Mouse (Mus musculus): ENCODE data around the gene Mybpc1.
A peak's percentile ranks its signal among the peaks of the same experiment; 100 is the strongest.

The Mybpc1 gene

DNA sequence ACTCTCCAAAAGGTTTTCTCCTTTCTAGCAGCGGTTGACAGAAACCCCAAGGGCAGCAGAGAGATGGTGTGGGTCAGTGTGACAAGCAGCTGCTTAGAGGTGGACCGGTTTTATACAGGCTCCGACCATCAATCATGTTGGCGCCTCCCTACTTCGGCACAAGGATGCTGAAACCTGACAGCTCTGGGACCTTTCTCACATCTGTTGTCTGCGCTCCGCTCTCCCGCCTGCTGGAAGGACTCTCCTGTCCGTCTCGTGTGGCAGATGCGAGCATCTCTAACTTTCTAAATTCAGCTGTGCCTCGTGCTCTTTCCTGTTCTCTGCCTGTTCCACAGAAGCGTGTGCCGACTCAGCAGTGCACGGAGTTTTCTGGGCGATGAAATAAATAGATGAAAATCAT is at the start of gene Mybpc1:
Gene Mybpc1, minus strand, starts transcription at position 210 of the 400 bp plus-strand sequence.
- DNase-seq (ENCODE audit: extremely low read depth, low read depth, low spot score): no peak

DNA sequence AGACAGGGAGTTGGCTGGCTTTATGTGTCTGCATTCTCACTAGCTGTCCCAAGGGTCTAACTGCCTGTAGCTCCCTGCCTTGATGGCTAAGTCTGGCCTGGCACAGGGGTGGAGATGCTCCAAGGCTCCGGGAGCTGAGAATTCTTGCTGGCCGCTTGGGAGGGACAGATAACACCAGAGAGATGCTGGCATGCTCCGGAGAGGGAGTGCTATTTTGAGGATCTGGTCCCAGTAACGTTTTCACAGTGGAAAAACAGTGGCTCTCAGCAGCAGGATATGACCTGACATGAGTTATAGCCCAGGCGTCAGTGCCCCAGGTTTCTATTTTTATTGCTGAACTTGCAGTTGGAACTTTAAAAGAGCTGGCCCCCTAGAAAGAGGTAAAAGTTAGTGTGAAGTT is 40.5 kb upstream of the Mybpc1 start:
- DNase-seq (ENCODE audit: extremely low read depth, low read depth, low spot score): no peak

DNA sequence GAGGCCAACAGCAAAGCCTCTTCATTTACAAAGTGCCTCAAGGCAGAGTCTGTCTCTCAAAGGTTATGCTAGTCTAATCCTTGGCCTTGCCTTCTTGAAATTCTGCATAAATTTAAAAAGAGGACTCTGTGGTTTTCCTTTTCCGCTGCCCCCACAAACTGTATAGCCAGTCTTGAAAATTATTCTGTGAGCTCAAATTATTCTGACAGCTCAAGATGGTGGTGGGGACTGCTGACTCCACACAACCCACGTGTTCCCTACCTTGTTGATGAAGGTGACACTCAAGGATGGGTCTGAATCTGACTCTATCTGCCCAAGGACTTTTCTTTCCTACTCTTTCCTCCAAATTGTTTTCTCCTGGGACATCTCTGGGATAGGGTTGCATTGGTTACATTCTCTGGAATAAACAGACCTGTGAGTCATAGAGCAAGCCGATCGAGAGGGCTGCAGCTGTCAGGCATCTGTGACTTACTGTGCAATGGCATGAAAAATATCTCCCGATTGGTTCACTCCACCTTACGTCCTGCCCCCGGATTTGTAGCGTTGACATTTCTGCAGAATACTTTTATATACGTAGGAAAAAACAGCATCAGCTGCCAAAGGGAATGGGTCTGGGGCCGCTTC is 26.5 kb upstream of the Mybpc1 start:
- no peak for DNase-seq (ENCODE audit: extremely low read depth, low read depth, low spot score)

DNA sequence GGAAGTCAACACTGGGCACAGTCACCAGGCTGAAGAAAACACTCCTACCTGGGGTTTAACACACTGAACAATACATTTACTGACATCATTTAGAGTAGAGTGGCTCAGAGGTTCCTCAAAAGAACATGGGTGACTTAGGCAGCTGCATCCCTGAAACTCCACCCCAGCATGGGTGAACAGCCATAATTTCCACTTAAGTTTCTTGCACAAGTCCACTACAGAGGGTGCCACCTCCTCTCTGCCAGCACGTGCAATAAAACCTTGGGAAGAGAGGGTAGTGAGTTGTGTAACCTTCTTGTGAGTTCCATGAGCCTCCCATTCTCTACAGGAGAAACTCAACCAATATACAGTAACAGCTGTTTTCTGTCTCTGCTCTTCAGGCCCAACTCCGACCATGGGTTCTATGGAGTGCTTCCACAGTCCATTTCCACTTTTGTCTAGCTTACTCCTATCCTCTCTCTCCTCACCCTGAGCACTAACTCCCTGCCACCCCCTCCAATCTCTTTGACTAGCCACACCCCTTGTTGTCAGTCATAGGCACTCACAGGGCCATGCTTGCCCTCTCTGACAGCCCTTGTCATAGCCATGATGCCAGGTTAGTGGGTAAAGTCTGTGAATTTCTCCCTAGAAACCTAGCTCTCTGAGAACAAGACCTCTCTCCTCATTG is 25.8 kb upstream of the Mybpc1 start:
- no peak for DNase-seq (ENCODE audit: extremely low read depth, low read depth, low spot score)

DNA sequence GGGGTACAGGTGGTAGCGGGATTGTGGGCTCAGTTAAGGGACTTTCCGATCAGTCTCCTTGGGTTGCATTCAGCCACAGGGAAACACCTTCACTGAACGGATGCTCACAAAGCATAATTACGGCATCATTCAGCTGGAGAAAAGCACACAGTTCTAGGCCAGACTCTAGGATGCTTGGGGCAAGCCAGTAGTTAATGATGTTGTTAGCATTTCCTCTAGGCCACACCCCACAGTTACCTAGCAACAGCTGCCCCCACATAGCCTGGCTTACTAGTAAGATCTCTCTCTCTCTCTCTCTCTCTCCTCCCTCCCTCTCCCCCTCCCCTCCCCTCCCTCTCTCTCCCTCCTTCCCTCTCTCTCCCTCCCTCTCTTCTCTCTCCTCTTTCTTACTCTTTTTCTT is 22.1 kb upstream of the Mybpc1 start:
- no peak for DNase-seq (ENCODE audit: extremely low read depth, low read depth, low spot score)

DNA sequence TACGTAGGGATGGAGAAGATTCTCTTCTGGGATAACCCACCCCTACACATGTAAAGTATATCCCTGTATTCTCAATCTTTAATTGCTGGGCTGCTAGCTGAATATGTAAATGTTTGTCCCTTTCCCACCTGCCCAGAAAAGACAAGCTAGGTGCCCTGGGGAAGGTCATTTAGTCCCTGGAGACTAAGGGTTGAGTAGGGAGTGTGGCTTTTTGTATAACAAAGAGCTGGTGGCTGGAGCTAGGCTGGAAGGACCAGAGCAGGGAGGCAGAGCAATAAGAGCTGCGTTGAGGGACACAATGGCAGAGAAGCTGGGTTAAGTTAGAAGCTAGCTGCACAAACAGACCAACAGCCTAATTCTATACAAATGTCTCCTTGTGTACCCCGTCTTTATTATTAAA is 21.2 kb upstream of the Mybpc1 start:
- no peak for DNase-seq (ENCODE audit: extremely low read depth, low read depth, low spot score)

DNA sequence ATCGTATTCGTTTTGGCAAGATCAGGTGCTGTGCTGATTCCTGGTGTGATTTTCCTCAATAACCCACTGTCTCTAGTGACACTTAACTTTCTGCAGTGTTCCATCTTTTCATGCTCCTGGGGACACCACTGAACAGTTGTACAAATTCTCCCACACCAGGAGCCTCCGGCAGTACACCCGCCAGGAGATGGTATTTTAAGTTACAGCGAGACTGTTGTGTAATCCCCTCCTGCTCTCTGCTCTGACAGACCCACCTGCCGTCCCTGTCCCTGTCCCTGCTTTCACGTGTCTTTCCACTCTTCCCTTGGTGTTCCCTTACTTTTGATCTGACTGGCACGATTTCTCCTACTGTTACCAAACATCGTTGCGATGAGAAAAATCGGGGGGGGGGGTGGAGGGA is 19.3 kb upstream of the Mybpc1 start:
- DNase-seq (ENCODE audit: extremely low read depth, low read depth, low spot score): no peak

DNA sequence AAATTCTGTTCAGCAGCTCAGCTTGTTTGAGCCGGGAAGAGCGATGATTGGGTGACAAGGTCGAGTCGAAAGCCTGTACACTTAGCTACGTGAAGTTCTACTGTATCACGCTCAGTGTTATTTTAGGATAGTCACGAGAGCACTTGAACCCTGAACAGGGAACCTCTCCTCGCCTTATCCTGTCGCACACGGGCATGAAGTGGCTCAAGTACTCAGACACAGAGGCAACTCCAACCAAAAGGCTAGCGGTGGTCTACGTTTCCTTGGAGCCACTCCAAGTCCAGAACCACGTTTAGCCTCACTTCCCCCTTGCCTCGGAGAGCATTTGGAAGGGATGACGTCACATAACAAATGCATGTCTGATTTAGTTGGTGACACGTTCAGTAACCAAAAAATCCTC is 17.7 kb upstream of the Mybpc1 start:
- no peak for DNase-seq (ENCODE audit: extremely low read depth, low read depth, low spot score)

DNA sequence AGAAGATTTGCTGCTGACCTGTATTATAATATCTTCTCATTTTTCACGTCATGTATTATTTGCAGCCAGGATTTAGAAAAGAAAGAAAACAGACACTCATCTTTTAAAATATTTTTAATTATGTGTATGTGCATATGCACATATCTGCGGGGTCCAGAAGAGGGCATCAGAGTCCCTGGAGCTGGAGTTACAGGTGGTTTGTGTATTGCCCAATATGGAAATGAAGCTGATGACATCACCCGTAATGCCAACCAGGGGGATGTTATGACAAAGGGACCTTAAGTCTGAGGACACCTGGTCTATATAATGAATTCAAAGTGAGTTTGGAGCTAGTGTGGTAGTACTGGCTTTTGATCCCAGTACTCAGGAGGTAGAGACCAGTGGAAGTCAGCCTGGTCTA is 15.9 kb upstream of the Mybpc1 start:
- DNase-seq (ENCODE audit: extremely low read depth, low read depth, low spot score): no peak

DNA sequence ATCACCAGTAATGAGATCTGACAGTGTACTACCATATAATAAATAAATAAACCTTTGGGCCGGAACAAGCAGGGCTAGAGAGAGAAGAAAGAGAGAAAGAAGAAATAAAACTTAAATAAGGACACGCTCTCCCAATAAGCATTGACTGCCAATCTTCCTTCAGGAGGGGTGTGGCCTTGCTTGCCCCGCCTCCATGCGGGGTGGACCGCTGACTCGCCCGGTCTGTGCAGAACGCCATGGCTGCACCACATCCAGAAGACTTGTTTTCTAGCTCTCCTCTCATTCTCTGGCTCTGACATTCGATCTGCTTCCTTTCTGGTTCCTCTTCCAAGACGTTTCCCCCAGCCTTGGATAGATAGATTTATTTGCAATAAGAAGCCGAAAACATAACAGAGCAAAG is 8.1 kb upstream of the Mybpc1 start:
- DNase-seq (ENCODE audit: extremely low read depth, low read depth, low spot score): no peak

DNA sequence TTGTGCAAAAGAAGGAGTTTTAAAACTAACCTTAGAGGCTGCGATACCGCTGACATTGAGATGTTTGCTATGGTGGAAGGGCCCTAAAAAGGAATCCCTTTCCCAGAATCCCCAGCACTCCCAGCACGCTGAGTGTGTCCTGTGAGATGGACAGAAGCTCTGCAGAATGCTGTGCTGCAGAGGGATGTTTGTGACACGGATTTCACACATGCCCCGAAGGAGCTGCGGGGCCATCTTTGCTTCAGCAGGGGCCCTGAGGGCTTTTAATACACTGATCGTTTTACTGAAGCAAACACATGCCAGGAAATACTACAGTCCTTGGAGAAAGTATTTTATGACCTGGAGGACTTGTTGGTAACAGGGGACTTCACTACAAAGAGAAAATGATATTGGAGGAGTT is 1.7 kb upstream of the Mybpc1 start:
- DNase-seq (ENCODE audit: extremely low read depth, low read depth, low spot score): no peak

DNA sequence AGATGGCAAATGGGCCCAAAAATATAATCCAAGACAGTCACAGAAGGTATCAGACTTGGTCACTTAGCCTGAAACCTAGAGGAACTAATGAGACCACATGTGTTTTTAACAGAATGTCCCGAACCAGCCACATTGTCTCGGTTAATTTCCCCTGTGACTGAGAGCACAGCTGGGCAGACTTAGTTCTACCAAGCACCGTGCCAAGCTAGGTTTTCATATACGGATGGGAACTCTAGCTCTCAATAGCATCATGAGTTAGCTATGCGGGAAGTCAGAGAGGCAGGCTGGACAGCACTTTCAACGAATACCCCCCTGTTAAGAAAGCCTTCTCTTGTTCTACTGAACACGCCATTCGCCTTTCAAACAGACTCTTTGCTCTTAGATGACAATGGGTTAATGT is 1.1 kb upstream of the Mybpc1 start:
- DNase-seq (ENCODE audit: extremely low read depth, low read depth, low spot score): no peak

DNA sequence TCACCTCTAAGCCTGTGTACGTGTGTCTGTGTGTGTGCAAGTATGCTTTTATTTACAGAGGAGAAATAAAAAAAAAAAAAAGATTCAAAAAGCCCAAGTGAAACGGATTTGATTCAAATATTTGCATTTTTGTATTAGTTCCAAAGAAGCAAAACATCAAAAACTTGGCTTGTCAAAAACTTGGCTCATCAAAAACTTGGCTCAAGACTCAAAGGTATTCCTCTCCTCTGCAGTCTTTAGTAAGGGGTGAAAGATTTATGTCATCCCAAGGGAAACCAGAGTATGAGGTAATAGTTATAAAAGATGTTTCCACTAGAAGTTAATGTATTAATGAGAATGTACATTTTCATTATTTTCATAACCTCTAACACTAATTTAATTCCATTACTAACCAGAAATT is 1.2 kb downstream of the Mybpc1 start:
- no peak for DNase-seq (ENCODE audit: extremely low read depth, low read depth, low spot score)

DNA sequence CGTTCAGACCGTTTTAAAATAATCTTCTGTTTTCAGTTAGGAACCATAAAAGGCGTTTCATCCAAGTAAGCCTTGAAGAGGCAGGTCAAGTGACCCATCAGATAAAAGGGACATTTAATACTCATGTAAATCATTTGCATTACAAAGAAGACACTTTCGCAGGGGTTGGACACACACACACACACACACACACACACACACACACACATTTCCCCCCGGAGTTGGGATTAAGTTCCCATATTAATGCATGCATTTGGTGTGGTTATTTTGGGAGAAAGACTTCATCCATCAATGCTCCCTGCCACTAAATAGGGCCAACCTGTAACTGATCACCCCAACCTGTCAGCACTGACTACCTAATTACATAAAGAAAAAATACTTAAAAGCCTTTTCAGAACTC is 1.7 kb downstream of the Mybpc1 start:
- no peak for DNase-seq (ENCODE audit: extremely low read depth, low read depth, low spot score)

DNA sequence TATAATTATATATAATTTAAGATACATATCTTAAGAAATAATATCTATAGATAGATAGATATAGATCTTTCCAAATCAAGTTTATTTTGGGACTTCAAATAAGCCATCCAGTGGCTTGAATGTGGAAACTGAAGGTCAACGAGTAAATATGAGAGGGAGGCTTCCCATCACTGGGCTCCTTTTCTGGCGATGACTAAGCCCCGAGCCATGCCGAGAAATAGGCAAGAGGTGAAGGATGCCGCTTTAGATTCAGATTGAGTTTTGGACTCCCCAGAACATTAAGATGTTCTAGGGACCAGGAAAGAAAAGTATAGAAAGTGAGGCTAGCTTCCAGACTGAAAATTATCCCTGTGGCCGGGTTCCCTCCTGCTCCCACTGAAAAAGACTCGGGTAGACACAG is 4.4 kb downstream of the Mybpc1 start:
- no peak for DNase-seq (ENCODE audit: extremely low read depth, low read depth, low spot score)

DNA sequence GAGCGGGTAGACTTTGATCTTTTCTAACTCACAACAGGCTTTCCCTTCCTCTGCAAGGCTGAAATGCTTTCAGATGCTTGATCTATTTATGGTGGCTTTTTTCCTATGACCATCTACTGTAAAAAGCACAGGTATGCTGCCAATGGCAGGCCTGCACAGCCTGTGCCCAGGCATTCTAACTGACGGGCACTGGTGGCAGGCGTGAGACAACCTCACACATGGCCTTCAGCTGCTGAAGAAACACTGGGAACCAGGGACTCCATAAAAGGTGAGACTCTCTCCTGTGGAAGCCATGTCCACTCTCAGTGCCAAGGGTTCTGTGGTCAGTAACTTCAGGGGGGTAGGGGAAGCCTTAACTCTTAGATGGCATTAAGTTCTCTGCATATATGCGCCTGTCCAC is 12.6 kb downstream of the Mybpc1 start:
- DNase-seq (ENCODE audit: extremely low read depth, low read depth, low spot score): no peak

DNA sequence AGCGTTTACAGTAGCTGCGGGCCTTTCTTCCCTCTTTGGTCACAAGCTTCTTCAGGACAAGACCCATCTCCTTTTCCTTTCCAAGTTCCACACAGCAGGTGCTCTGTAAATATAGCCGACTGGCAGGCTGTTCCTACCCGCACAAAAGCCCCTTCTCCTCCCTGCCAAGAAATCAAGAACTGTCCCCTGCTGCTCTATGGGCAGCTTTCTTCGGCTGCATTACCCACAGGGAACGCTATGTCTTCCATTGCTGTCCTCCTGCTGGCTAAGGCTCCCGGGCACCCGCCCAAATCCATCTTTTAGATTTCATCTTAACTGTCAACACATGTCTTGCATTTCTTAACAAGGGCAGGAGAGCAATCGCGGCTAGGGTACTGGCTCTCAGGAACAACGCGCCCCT is 13.9 kb downstream of the Mybpc1 start:
- no peak for DNase-seq (ENCODE audit: extremely low read depth, low read depth, low spot score)

DNA sequence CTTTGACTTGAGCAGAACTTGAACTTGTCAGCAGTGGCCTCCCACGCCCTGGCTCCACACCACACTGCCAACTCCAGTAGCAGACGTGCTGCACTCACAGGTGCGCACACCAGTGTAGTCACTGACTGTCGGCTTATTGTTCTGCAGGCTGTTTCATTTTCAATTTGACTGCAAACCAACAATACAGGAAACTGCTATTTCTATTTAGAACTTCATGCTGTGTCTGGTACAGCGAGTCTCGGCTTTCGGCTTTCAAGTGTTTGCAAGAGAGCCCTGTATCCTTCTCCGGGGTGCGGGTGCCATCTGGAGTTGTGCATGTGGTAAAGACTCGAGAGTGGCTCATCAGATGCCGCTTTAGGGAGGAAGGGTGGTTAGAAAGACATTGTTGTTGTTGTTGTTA is 20.5 kb downstream of the Mybpc1 start:
- no peak for DNase-seq (ENCODE audit: extremely low read depth, low read depth, low spot score)

DNA sequence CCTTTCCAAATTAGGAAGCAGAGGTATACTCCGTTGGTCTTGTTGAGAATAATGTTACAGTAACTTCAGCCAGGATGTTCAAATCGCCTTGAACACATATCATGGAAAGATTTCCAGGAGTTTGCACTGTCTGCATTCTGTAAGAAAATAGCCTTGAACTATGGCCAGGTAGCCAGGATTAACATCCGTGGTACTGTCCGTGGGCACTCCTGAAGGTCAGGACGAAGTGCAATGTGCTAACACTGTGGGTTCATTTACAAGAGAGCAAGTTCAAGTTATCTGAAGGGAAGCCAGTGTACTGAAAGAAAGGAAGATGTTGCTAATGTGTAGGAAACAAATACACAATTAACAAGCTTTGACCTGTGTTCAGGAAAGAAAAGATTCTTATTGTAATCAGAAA is 24.2 kb downstream of the Mybpc1 start:
- no peak for DNase-seq (ENCODE audit: extremely low read depth, low read depth, low spot score)

DNA sequence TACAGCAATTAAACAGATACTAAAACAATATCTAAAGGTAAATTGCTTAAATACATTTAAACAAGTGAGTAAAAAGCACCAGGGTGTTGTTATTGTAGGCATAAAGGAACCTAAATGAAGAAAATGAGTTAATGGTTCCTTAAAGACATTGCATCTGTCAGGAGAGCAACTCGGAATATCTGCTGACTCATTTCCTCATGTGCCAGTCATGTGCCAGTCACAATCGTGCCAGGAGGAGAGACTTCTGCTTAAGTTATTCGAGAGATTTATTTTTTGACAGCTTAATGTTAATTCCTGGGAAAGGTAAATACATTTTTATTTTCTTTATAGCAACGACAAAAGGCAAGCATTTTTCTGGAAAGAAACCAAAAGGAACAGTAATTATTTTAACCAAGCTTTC is 26.3 kb downstream of the Mybpc1 start:
- DNase-seq (ENCODE audit: extremely low read depth, low read depth, low spot score): no peak

DNA sequence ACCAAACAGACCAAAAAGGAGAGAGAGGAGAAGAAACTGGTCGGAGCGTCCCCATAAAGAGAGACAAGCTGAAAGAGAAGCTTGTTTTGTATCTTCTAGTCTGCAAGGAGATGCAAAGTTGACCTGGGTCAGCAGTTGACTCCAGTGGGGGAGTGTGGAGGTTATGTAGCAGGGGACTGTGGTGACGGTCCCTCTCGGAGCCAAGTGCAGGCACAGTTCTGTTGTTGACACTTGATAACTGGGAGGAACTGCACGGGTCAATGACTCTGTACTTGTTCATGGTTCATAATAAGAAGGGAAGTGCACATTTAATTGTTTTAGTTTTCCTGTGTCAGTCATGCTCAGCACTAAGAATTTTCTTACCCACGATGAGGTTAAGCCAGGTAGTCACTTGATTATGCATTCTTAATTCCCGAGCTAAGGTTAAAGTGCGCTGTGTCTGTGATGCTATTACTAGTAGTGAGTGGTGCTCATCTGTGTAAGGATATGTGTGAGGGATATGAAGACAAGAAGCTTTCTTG is 30.8 kb downstream of the Mybpc1 start:
- DNase-seq (ENCODE audit: extremely low read depth, low read depth, low spot score): no peak

DNA sequence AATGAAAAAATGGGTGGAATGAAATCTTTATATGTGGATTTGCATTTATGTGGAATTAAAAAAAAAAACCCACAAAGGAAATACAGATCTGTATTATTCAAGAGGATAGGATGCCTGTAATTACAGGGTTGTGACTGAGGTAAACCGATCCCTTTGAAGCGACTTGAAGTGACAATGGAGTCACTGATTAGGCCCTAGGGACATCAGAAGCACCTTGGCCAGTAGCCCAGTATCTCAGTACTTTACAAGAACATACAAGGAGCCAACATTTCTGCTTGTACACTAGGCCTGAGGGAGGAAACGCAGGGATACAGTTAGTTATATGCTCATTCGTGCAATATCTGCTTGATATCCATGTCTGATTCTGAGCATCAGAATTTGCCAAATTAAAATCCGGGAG is 32.8 kb downstream of the Mybpc1 start:
- DNase-seq (ENCODE audit: extremely low read depth, low read depth, low spot score): no peak

DNA sequence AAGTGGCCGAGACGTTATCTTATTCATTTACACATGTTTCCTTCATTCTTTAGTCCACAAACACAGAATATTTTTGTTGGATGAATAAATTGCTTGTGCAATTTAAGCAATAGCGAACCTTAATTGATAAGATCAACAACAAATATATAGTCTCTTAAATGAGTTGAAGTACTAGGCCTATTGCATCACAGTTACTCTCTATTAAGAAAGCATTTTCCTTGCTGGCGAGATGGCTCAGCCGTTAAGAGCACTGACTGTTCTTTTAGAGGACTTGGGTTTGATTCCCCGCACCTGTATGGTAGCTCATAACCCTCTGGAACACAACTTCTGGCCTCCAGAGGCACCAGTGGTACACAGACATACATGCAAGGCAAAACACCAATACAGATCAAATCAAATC is 47.9 kb downstream of the Mybpc1 start:
- DNase-seq (ENCODE audit: extremely low read depth, low read depth, low spot score): peak; percentile 55

Data from fat pad, adult 2 months (tissue).